Mouse (Mus musculus) embryonic facial prominence, embryonic 14.5 days (tissue): ENCODE measurements around the gene Hcst. TPM values are rescaled to one million over a fixed set of nuclear protein-coding genes. Genes with fewer than 3 reads are reported as not detected.

Experiments used
- ATAC-seq: fragments of 200-750 bp; cut with Nextera tagmentation; 2 replicates; pipeline ENCODE4 v1.8.0; 2017; ENCODE audit warnings: low read depth, moderate number of reproducible peaks, moderate TSS enrichment
- DNase-seq: peaks from one replicate; pipeline ENCODE4 v3.0.0-alpha.2; 2015; ENCODE audit warnings: low spot score
- H3K27ac ChIP-seq: fragments of 300-500 bp; sonication (generic); replicated peaks from 2 replicates; pipeline ENCODE4 v1.5.1; 2014; ENCODE audit warnings: low read depth, mild to moderate bottlenecking, low read length, moderate library complexity
- H3K27me3 ChIP-seq: fragments of 300-500 bp; sonication (generic); replicated peaks from 2 replicates; pipeline ENCODE4 v1.6.1; 2014; ENCODE audit warnings: low read length; ENCODE audit not compliant: control insufficient read depth, insufficient read depth
- H3K36me3 ChIP-seq: fragments of 300-500 bp; sonication (generic); 2 replicates; pipeline ENCODE4 v1.6.1; 2014; ENCODE audit warnings: low read length, mixed read lengths; ENCODE audit not compliant: control insufficient read depth, insufficient read depth
- H3K4me1 ChIP-seq: fragments of 300-500 bp; sonication (generic); 2 replicates; pipeline ENCODE4 v1.6.1; 2014; ENCODE audit warnings: antibody characterized with exemption, low read length; ENCODE audit not compliant: control insufficient read depth, insufficient read depth
- H3K4me2 ChIP-seq: fragments of 300-500 bp; sonication (generic); 2 replicates; pipeline ENCODE4 v1.6.1; 2014; ENCODE audit warnings: low read depth, mild to moderate bottlenecking, low read length, moderate library complexity, mixed read lengths
- H3K4me3 ChIP-seq: fragments of 300-500 bp; sonication (generic); 2 replicates; pipeline ENCODE4 v1.5.1; 2014; ENCODE audit warnings: low read depth, mild to moderate bottlenecking, low read length
- H3K9ac ChIP-seq: fragments of 300-500 bp; sonication (generic); 2 replicates; pipeline ENCODE4 v1.6.1; 2014; ENCODE audit warnings: low read depth, mild to moderate bottlenecking, low read length, moderate library complexity, mixed read lengths
- H3K9me3 ChIP-seq: fragments of 300-500 bp; sonication (generic); 2 replicates; pipeline ENCODE4 v1.6.1; 2016; ENCODE audit warnings: low read length; ENCODE audit not compliant: control insufficient read depth
- WGBS: fragments of 180-500 bp; shearing (Covaris S2); extraction: QIAGEN DNeasy Blood & Tissue Kit; methylation state at CpG from one replicate; pipeline ENCODE4 v1.1.7; 2014; 5-methylcytosine and 5-hydroxymethylcytosine counted together
- polyA plus RNA-seq: library from polyadenylated mRNA; unstranded; fragments of >200 nt; fragmentation: Nextera tagmentation; extraction: Ambion mirVana; gene quantifications from 2 replicates; pipeline ENCODE4 v1.2.1, GENCODE M21; 2014

Gene Hcst
- polyA plus RNA-seq, 1 experiment from 2014 or later, result 2.4 TPM

GRCm38 (mm10) chr7:30422560-30422959, 2.9 kb upstream of the Hcst start:
- Histone ChIP-seq H3K4me1 (no peaks in the 10 kb centered on the region), H3K4me3 (peak overlapping the region; percentile 56), H3K9ac (peak overlapping the region; percentile 66), H3K27me3 (no peaks in the 10 kb centered on the region; the same call in 1 of the 2 replicates), H3K36me3 (peaks cover 22% of the 10 kb centered on the region; the same call in 1 of the 2 replicates), H3K9me3 (peaks cover 7% of the 10 kb centered on the region; the same call in 1 of the 2 replicates), H3K27ac (no peak overlapping the region; the same call in 1 of the 2 replicates), H3K4me2 (peak overlapping the region; percentile 95)
- 10% methylated on average over 9 of the region's 9 CpGs for WGBS
- DNase-seq (no peak), ATAC-seq (no peak; the same call in 1 of the 2 replicates)

DNA sequence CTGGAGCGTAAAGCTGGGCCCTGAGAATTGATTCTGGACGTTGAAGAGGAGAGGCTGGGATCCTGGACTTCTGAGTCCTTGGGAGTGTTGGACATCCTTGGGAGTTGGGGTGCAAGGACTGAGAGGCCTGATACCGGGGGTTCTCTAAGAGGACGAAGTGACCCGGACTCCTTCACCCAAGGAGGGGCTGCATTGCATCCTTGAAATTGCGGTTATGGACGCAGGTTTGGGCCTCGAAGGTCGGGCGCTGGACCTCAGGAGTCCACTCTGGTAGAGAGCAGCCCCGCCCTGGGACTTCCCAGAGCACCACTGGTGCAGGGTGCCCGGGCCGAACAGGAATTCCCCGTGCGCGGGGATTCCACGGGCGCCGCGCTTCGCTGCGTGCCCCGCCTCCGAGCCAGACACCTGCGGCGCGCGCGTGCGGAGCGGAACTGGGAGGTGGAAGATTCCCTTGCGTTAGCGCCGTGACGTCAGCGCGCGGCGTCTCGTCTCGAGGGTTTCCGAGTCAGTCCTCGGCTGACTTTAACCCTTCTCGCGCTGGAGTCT, 2.3 kb upstream of the Hcst start:
- H3K27ac ChIP-seq, result no peak overlapping the region; the same call in 1 of the 2 replicates
- ATAC-seq (peak; percentile 88), DNase-seq (peak; percentile 94)
- peak overlapping the region; percentile 66 for H3K9ac ChIP-seq
- H3K9me3 ChIP-seq, result peaks cover 7% of the 10 kb centered on the region; the same call in 1 of the 2 replicates
- peak overlapping the region; percentile 95 for H3K4me2 ChIP-seq
- no peaks in the 10 kb centered on the region; the same call in 1 of the 2 replicates for H3K27me3 ChIP-seq
- WGBS, result under 1% methylated on average over 32 of the region's 45 CpGs
- H3K36me3 ChIP-seq, result peaks cover 17% of the 10 kb centered on the region; the same call in 1 of the 2 replicates
- H3K4me3 ChIP-seq, result peak overlapping the region; percentile 56
- no peaks in the 10 kb centered on the region for H3K4me1 ChIP-seq

DNA sequence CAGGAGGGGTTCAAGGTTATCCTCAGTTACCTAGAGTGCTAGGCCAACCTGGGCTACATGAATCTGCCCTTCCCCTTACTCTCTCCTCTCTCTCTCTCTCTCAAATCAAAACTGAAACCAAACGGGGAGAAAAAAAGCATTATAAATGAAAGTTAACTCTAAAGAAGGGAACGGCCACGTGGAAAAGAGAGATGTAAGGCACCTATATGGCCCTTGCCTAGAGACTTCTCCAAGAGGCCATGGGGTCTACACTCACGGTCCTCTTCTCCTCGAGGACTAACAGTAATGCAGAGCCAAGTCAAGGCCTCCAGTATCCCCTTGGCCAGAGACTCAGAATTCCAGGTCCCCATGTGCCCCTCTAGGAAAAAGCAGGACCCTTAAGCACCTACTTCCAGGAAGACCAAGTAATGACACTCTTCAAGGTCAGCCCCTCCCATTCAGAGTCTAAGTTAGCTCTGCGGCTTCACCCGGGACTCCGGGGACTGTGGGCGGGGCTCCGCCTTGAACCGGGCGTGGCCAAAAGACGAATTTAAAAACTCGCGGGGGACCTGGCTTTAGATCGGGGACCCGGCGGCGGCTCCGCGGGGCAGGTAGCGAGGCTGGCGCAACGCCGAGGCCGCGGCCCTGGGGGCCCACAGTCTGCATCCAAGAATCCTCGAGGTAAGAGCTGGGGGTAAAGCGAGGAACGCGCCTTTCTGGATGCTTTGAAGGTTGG, 1.7 kb upstream of the Hcst start, which contains the start of gene Nfkbid:
Gene Nfkbid, plus strand, starts transcription at position 558 of the 715 bp plus-strand sequence.
- 8% methylated on average over 31 of the region's 31 CpGs for WGBS
- H3K27ac ChIP-seq, result no peak within 1 kb of the TSS; the same call in 1 of the 2 replicates
- DNase-seq (peak; percentile 42), ATAC-seq (peak; percentile 20; the same call in 1 of the 2 replicates)
- H3K4me3 ChIP-seq, result peak within 1 kb of the TSS; percentile 56
- H3K27me3 ChIP-seq, result no peaks in the 10 kb centered on the region; the same call in 1 of the 2 replicates
- H3K9ac ChIP-seq, result peak within 1 kb of the TSS; percentile 66
- peak within 1 kb of the TSS; percentile 95 for H3K4me2 ChIP-seq
- H3K4me1 ChIP-seq, result no peaks in the 10 kb centered on the region
- H3K36me3 ChIP-seq, result peaks cover 10% of the 10 kb centered on the region; the same call in 1 of the 2 replicates
- peaks cover 7% of the 10 kb centered on the region; the same call in 1 of the 2 replicates for H3K9me3 ChIP-seq

GRCm38 (mm10) chr7:30420673-30421072, 1.0 kb upstream of the Hcst start:
- H3K9me3 ChIP-seq, result peaks cover 7% of the 10 kb centered on the region; the same call in 1 of the 2 replicates
- H3K4me3 ChIP-seq, result no peak overlapping the region
- no peak overlapping the region for H3K27ac ChIP-seq
- no peaks in the 10 kb centered on the region for H3K4me1 ChIP-seq
- no peaks in the 10 kb centered on the region; the same call in 1 of the 2 replicates for H3K27me3 ChIP-seq
- ATAC-seq (no peak), DNase-seq (no peak)
- 73% methylated on average over 3 of the region's 3 CpGs for WGBS
- H3K4me2 ChIP-seq, result no peak overlapping the region
- H3K9ac ChIP-seq, result no peak overlapping the region
- peaks cover 4% of the 10 kb centered on the region; the same call in 1 of the 2 replicates for H3K36me3 ChIP-seq

- H3K4me1 ChIP-seq, result no peaks in the 10 kb centered on the region
- H3K9ac ChIP-seq, result no peak overlapping the region
- no peak overlapping the region for H3K4me2 ChIP-seq
- H3K9me3 ChIP-seq, result peaks cover 7% of the 10 kb centered on the region; the same call in 1 of the 2 replicates
- no peaks in the 10 kb centered on the region for H3K36me3 ChIP-seq
- ATAC-seq, result no peak
- no peaks in the 10 kb centered on the region; the same call in 1 of the 2 replicates for H3K27me3 ChIP-seq
- no peak overlapping the region for H3K27ac ChIP-seq
- H3K4me3 ChIP-seq, result no peak overlapping the region
- 69% methylated on average over 9 of the region's 9 CpGs for WGBS
- no peak for DNase-seq
These were observed 1.8 kb downstream of the Hcst start for GRCm38 (mm10) chr7:30417856-30418255.

GRCm38 (mm10) chr7:30413596-30413995, 6.1 kb downstream of the Hcst start, which contains the start of gene Tyrobp:
Gene Tyrobp, plus strand, starts transcription at chr7:30413760.
- Histone ChIP-seq H3K27ac (no peak within 1 kb of the TSS), H3K9me3 (peaks cover 1% of the 10 kb centered on the region; the same call in 1 of the 2 replicates), H3K4me2 (no peak within 1 kb of the TSS), H3K9ac (no peak within 1 kb of the TSS), H3K36me3 (no peaks in the 10 kb centered on the region), H3K27me3 (no peaks in the 10 kb centered on the region), H3K4me3 (no peak within 1 kb of the TSS), H3K4me1 (no peaks in the 10 kb centered on the region)
- DNase-seq (no peak), ATAC-seq (no peak)
- WGBS, result 64% methylated on average over 5 of the region's 5 CpGs

GRCm38 (mm10) chr7:30412735-30413147, 6.9 kb downstream of the Hcst start:
- ATAC-seq, result no peak
- H3K27ac ChIP-seq, result no peak overlapping the region
- no peak overlapping the region for H3K4me3 ChIP-seq
- no peak for DNase-seq
- WGBS, result 38% methylated on average over 4 of the region's 4 CpGs
- no peaks in the 10 kb centered on the region for H3K4me1 ChIP-seq
- H3K27me3 ChIP-seq, result no peaks in the 10 kb centered on the region
- H3K4me2 ChIP-seq, result no peak overlapping the region
- no peak overlapping the region for H3K9ac ChIP-seq
- no peaks in the 10 kb centered on the region for H3K36me3 ChIP-seq
- H3K9me3 ChIP-seq, result no peaks in the 10 kb centered on the region

- 66% methylated on average over 3 of the region's 3 CpGs for WGBS
These were observed 8.6 kb downstream of the Hcst start for GRCm38 (mm10) chr7:30411023-30411422.

More at GRCm38 (mm10) chr7:30411023-30411422, 8.6 kb downstream of the Hcst start:
- Histone ChIP-seq H3K36me3 (no peaks in the 10 kb centered on the region), H3K27ac (no peak overlapping the region), H3K27me3 (no peaks in the 10 kb centered on the region), H3K4me2 (no peak overlapping the region), H3K4me3 (no peak overlapping the region), H3K9ac (no peak overlapping the region), H3K9me3 (no peaks in the 10 kb centered on the region), H3K4me1 (no peaks in the 10 kb centered on the region)
- DNase-seq (no peak), ATAC-seq (no peak)
